Mouse (Mus musculus) hindbrain, embryonic 14.5 days (tissue): ENCODE data around the gene Nfib. TPM values are rescaled to one million over a fixed set of nuclear protein-coding genes. Genes with fewer than 3 reads are reported as not detected.

Experiments
- ATAC-seq: fragments of 200-750 bp; cut with Nextera tagmentation; 2 replicates; pipeline ENCODE4 v1.8.0; 2017; ENCODE audit warnings: moderate number of reproducible peaks, mild to moderate bottlenecking, moderate TSS enrichment, moderate library complexity; ENCODE audit not compliant: low FRiP score
- DNase-seq: peaks from one replicate; pipeline ENCODE4 v3.0.0-alpha.2; 2015; ENCODE audit warnings: low spot score
- H3K27ac ChIP-seq: fragments of 300-500 bp; sonication (generic); 2 replicates; pipeline ENCODE4 v1.5.1; 2014; ENCODE audit warnings: mild to moderate bottlenecking, moderate library complexity
- H3K27me3 ChIP-seq: fragments of 300-500 bp; sonication (generic); 2 replicates; pipeline ENCODE4 v1.6.1; 2014; ENCODE audit warnings: mild to moderate bottlenecking, low read length, mixed read lengths; ENCODE audit not compliant: control insufficient read depth, insufficient read depth
- H3K36me3 ChIP-seq: fragments of 300-500 bp; sonication (generic); replicated peaks from 2 replicates; pipeline ENCODE4 v1.6.1; 2014; ENCODE audit not compliant: control insufficient read depth, insufficient read depth
- H3K4me1 ChIP-seq: fragments of 300-500 bp; sonication (generic); replicated peaks from 2 replicates; pipeline ENCODE4 v1.6.1; 2014; ENCODE audit warnings: antibody characterized with exemption, low read length, mixed read lengths; ENCODE audit not compliant: control insufficient read depth, insufficient read depth
- H3K4me2 ChIP-seq: fragments of 300-500 bp; sonication (generic); replicated peaks from 2 replicates; pipeline ENCODE4 v1.6.1; 2014; ENCODE audit warnings: mild to moderate bottlenecking, moderate library complexity
- H3K4me3 ChIP-seq: fragments of 300-500 bp; sonication (generic); replicated peaks from 2 replicates; pipeline ENCODE4 v1.5.1; 2014; ENCODE audit warnings: mild to moderate bottlenecking, low read length
- H3K9ac ChIP-seq: fragments of 300-500 bp; sonication (generic); 2 replicates; pipeline ENCODE4 v1.6.1; 2014
- H3K9me3 ChIP-seq: fragments of 300-500 bp; sonication (generic); 2 replicates; pipeline ENCODE4 v1.6.1; 2016; ENCODE audit warnings: low read length; ENCODE audit not compliant: control insufficient read depth
- WGBS: fragments of 180-500 bp; shearing (Covaris S2); extraction: QIAGEN DNeasy Blood & Tissue Kit; methylation state at CpG from one replicate; pipeline ENCODE4 v1.1.7; 2014; 5-methylcytosine and 5-hydroxymethylcytosine counted together
- polyA plus RNA-seq: library from polyadenylated mRNA; unstranded; fragments of >200 nt; fragmentation: Nextera tagmentation; extraction: Ambion mirVana; gene quantifications from 2 replicates; pipeline ENCODE4 v1.2.1, GENCODE M21; 2014

The Nfib gene
- polyA plus RNA-seq, 1 experiment from 2014 or later, result 90.8 TPM

GRCm38 (mm10) chr4:82541894-82542510 lies 163.5 kb downstream of the Nfib start:
- 30% methylated on average over 7 of the region's 7 CpGs for WGBS
- Histone ChIP-seq H3K27me3 (peaks cover 5% of the 10 kb centered on the region; the same call in 1 of the 2 replicates), H3K9me3 (no peaks in the 10 kb centered on the region), H3K27ac (no peak overlapping the region), H3K9ac (no peak overlapping the region), H3K4me1 (peaks cover 12% of the 10 kb centered on the region; the same call in 1 of the 2 replicates), H3K36me3 (no peaks in the 10 kb centered on the region), H3K4me3 (no peak overlapping the region), H3K4me2 (no peak overlapping the region)
- DNase-seq (peak; percentile 91), ATAC-seq (peak; percentile 80)

GRCm38 (mm10) chr4:82540466-82540990 lies 165.0 kb downstream of the Nfib start:
- WGBS, result 59% methylated on average over 5 of the region's 5 CpGs
- Histone ChIP-seq H3K27me3 (peaks cover 14% of the 10 kb centered on the region), H3K9ac (no peak overlapping the region), H3K27ac (no peak overlapping the region), H3K4me3 (no peak overlapping the region), H3K9me3 (no peaks in the 10 kb centered on the region), H3K4me2 (0 out of 2 replicates have a peak overlapping the region, but pooled peaks have one; percentile 69), H3K36me3 (no peaks in the 10 kb centered on the region), H3K4me1 (peaks cover 18% of the 10 kb centered on the region)
- DNase-seq (no peak), ATAC-seq (no peak)

- Histone ChIP-seq H3K4me1 (peaks cover 18% of the 10 kb centered on the region), H3K4me2 (peak overlapping the region; percentile 69), H3K36me3 (no peaks in the 10 kb centered on the region), H3K27ac (peak overlapping the region; percentile 65), H3K9me3 (no peaks in the 10 kb centered on the region), H3K4me3 (no peak overlapping the region), H3K9ac (0 out of 2 replicates have a peak overlapping the region, but pooled peaks have one; percentile 6), H3K27me3 (peaks cover 19% of the 10 kb centered on the region)
- WGBS, result 22% methylated on average over 2 of the region's 2 CpGs
- DNase-seq (no peak), ATAC-seq (no peak)
Measured at GRCm38 (mm10) chr4:82540048-82540410, 165.5 kb downstream of the Nfib start.

- Histone ChIP-seq H3K9ac (0 out of 2 replicates have a peak overlapping the region, but pooled peaks have one; percentile 6), H3K4me3 (no peak overlapping the region), H3K27ac (peak overlapping the region; percentile 65), H3K9me3 (no peaks in the 10 kb centered on the region), H3K27me3 (peaks cover 24% of the 10 kb centered on the region), H3K36me3 (no peaks in the 10 kb centered on the region), H3K4me1 (peaks cover 21% of the 10 kb centered on the region), H3K4me2 (peak overlapping the region; percentile 69)
- DNase-seq (no peak), ATAC-seq (no peak)
- 26% methylated on average over 8 of the region's 8 CpGs for WGBS
Measured at GRCm38 (mm10) chr4:82539406-82540047, 166.0 kb downstream of the Nfib start.

- Histone ChIP-seq H3K4me3 (peak overlapping the region; percentile 28), H3K27me3 (peaks cover 24% of the 10 kb centered on the region), H3K36me3 (no peaks in the 10 kb centered on the region), H3K9me3 (no peaks in the 10 kb centered on the region), H3K9ac (peak overlapping the region; percentile 57), H3K4me1 (peaks cover 24% of the 10 kb centered on the region), H3K27ac (peak overlapping the region; percentile 65), H3K4me2 (peak overlapping the region; percentile 69)
- ATAC-seq, result no peak
- 8% methylated on average over 9 of the region's 9 CpGs for WGBS
- no peak for DNase-seq
Measured at GRCm38 (mm10) chr4:82538815-82539214, 166.7 kb downstream of the Nfib start.

GRCm38 (mm10) chr4:82538069-82538811 lies 167.3 kb downstream of the Nfib start:
- 1% methylated on average over 30 of the region's 30 CpGs for whole genome bisulfite sequencing
- peak overlapping the region; percentile 65 for H3K27ac ChIP-seq
- ATAC-seq (no peak), DNase-seq (peak; percentile 52)
- H3K36me3 ChIP-seq, result no peaks in the 10 kb centered on the region
- peaks cover 24% of the 10 kb centered on the region for H3K27me3 ChIP-seq
- peak overlapping the region; percentile 69 for H3K4me2 ChIP-seq
- H3K4me1 ChIP-seq, result peaks cover 26% of the 10 kb centered on the region
- H3K4me3 ChIP-seq, result peak overlapping the region; percentile 28
- H3K9ac ChIP-seq, result peak overlapping the region; percentile 57
- H3K9me3 ChIP-seq, result no peaks in the 10 kb centered on the region

- no peaks in the 10 kb centered on the region for H3K36me3 ChIP-seq
- H3K27me3 ChIP-seq, result peaks cover 24% of the 10 kb centered on the region
- peak overlapping the region; percentile 69 for H3K4me2 ChIP-seq
- peak; percentile 62 for DNase-seq
- H3K27ac ChIP-seq, result peak overlapping the region; percentile 62
- peak overlapping the region; percentile 57 for H3K9ac ChIP-seq
- ATAC-seq, result no peak
- peaks cover 27% of the 10 kb centered on the region for H3K4me1 ChIP-seq
- H3K4me3 ChIP-seq, result peak overlapping the region; percentile 28
- WGBS, result 2% methylated on average over 28 of the region's 28 CpGs
- H3K9me3 ChIP-seq, result no peaks in the 10 kb centered on the region
Measured at GRCm38 (mm10) chr4:82537279-82537967, 168.1 kb downstream of the Nfib start.

GRCm38 (mm10) chr4:82536435-82537278 lies 168.9 kb downstream of the Nfib start:
- Histone ChIP-seq H3K27me3 (peaks cover 24% of the 10 kb centered on the region), H3K4me1 (peaks cover 31% of the 10 kb centered on the region)
- no peak for ATAC-seq

More at GRCm38 (mm10) chr4:82536435-82537278, 168.9 kb downstream of the Nfib start:
- Histone ChIP-seq H3K9me3 (no peaks in the 10 kb centered on the region), H3K4me2 (peak overlapping the region; percentile 69), H3K36me3 (no peaks in the 10 kb centered on the region), H3K27ac (peak overlapping the region; percentile 62), H3K4me3 (peak overlapping the region; percentile 28), H3K9ac (peak overlapping the region; percentile 57)
- WGBS, result 4% methylated on average over 36 of the region's 36 CpGs
- peak; percentile 48 for DNase-seq
